Mouse (Mus musculus) lung, postnatal 4 days (tissue): ENCODE results near the gene Serpina1b.
"Not testable (repeated sequence)": the region's sequence is repeated elsewhere in the genome, so short reads cannot be mapped to it uniquely, and the experiment has no call there.

Experiments used
- DNase-seq, 2 experiments: peaks; one replicate each; pipeline ENCODE4 v3.0.0; 2021

The Serpina1b gene

DNA sequence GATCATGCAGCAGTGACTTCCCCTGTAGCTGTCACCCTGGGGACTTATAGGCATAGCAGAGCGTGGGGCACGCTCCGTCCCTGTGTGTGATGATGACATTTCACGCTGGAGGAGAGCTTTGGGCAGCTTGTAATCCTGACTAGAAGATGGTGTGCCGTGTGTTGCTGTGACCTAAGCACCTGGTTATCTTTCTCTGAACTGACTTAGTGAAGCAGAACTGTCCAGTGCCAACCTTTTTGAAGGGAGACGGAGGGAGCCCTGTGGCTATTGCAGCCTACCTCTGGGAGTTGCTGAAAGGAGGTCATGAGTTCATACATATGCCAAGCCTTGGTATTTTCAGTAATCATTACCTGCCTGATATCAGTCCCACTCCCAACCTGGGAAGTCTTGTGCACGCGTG, 134.7 kb downstream of the Serpina1b start, which contains the start of gene Serpina1f:
TSS of gene Serpina1f (minus strand) at position 101 of the 400 bp plus-strand sequence.
- no peak for DNase-seq

DNA sequence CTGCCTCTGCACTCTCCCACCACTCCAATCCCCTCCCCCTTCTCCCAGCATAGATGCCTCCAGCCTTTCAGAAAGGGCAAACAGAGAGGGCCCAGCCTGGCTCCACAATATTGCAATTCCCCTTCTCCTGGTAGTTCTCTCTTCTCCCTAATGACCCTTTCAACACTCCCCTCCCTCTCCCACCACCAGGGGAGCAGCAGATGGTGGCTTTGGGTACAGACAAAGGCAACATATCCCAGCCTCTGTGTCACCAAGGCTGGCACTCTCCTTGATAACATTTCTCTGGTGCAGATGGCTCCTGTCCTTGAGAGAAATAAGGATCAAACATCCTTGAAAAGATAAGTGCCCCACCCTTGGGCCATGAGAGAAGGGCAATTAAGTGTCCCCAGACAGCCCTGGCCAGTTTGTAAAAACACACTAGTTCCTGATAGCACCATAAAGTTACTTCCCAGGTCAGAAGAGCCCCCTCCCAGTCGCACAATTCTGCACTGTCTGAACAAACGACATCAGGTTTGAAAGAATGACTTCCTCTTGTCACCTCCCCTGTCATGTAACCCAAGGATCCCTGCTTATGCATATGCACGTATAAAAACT, 141.9 kb downstream of the Serpina1b start:
- DNase-seq, result no peak

DNA sequence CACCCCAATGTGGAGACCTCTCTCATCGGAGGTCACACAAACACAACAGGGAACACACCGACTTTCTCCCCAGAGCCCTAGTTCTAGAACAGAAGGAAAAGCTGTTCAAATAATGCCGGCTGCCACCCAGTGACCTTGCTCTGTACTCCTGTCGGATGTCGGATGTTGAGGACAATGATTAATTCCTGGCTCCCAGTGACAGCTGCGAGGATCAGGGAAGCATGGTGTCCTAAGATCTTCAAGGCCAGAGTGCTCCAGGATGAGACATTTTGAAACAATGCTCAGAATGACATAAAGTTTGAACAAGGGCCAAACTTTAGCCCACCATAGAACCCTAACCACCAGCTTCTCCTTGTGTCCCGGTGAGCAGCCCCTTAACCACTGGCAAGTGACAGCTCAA, 143.2 kb downstream of the Serpina1b start:
- no peak for DNase-seq

DNA sequence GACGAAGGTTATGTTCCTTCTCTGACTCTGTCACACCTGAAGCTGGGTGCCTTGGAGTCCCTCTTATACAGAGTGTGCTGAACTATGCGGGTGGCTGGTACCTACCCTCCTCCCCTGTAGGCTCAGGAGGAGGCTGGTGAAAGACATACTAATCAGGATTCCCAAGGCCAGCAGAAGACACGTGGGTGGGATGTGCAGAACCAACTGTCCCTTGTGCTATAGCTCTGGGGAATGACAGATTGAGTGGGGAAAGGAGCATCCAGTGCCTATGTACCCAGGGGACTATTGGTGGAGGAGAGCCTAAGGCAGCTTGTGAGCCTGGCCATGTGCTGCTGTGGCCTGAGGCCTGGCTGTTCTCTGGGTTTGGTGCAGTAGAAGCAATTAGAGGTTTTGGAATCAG, 144.1 kb downstream of the Serpina1b start:
- DNase-seq, result no peak

DNA sequence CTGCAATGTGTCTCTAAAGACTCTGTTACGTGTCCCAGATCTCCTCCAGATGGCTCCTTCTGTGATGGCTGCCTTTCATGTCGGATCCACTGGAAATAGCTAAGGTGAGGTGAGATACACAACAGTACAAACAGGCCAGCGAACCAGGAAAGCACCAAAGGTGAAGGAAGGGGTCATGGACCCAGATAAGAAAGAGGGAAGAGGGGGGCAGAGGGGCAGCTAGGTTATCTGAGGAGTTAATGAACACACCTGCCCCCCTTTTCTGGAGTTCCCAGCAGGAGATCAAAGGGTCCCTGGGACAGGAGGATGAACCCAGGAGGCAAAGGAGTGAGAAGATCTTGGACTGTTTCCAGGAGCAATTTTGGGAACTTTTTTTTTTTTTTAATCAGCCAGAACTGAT, 144.8 kb downstream of the Serpina1b start:
- DNase-seq, result no peak

DNA sequence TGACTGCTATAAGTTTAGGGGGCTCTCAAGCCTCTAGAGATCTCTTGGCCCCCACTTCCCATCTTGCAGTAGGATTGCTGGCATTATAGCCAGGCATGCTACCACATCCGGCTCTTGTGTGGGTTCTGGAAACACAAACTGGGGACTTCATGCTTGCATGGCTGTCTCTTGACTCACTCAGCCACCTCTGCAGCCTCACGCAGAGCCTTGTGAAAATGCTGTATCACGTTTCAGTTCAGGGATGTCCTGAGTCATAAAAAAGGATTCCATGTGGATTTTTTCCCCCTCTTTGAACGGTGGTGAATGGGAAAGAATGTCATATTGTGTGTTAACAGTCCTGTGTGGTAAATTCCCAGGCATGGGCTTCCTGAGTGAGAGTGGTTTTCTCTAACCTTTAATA, 146.4 kb downstream of the Serpina1b start:
- DNase-seq, result no peak

DNA sequence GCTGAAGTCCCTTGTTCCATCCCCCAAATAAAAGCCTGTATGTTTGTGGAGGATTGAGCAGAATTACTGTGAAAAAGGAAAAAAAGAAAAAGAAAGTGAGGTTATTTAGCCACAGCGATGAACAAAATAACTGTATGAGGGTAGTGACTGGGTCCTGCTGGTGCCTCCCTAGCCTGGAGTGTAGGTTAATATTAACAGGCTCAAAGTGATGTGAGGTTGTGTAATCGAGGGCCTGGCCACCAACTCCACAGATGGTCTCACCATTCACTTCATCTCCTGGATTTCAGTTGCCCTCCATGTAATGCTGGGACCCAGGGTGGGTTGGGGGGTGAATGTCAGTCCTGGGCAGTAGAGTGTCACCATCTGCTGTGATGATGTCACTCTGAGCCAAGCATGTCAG, 148.4 kb downstream of the Serpina1b start:
- DNase-seq, result no peak

DNA sequence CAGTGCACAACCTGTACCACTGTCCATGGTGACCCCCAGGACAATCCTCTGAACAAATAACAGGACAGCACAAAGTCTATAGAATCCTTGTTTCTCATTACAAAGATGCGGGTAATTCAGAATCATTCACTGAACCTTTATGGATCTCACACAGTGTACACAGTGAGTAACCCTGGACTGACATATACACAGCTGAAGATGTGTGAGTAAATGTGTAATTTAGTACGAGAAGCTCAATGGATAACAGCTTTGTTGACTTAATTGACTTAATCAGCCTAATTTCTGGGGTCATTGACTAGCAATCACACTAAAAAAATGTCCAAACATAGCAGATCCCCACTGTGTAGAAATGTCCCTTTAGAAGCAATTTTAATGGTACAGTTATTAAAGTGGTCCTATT, 149.0 kb downstream of the Serpina1b start:
- no peak for DNase-seq

DNA sequence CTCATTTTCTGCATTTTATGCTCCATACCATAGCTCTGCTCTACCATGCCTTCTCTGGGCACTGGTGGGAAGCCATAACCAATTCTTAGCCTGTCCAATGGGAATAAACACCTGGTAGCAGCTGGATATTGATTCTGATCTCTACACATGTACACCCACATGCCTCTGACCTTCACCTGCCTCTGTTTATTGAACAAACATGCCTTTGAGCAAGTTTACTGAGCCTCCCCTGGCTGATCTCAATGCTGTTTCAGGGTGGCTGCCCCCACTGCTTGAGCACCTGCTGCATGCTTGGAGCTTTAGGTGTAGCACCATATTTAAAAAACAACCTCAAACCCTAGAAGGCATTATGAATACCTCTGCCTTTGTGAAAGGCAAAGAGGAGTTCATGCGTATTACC, 150.3 kb downstream of the Serpina1b start:
- DNase-seq, result not testable (repeated sequence)
